Mouse (Mus musculus) limb, embryonic 11.5 days (tissue): ENCODE measurements around the gene Slc4a2. TPM values are rescaled to one million over a fixed set of nuclear protein-coding genes. Genes with fewer than 3 reads are reported as not detected.

Source experiments
- ATAC-seq: fragments of 200-750 bp; cut with Nextera tagmentation; 2 replicates; pipeline ENCODE4 v1.8.0; 2017; ENCODE audit warnings: low read depth; ENCODE audit not compliant: insufficient number of reproducible peaks, low FRiP score, low TSS enrichment
- DNase-seq: peaks from one replicate; pipeline ENCODE4 v3.0.0-alpha.2; 2015; ENCODE audit warnings: low spot score
- H3K27ac ChIP-seq: fragments of 300-500 bp; sonication (generic); replicated peaks from 2 replicates; pipeline ENCODE4 v1.5.1; 2014; ENCODE audit warnings: low read depth, mild to moderate bottlenecking, low read length
- H3K27me3 ChIP-seq: fragments of 300-500 bp; sonication (generic); 2 replicates; pipeline ENCODE4 v1.6.1; 2014; ENCODE audit warnings: mild to moderate bottlenecking, low read length, mixed read lengths; ENCODE audit not compliant: control insufficient read depth, insufficient read depth
- H3K36me3 ChIP-seq: fragments of 300-500 bp; sonication (generic); 2 replicates; pipeline ENCODE4 v1.6.1; 2014; ENCODE audit warnings: mild to moderate bottlenecking, low read length, moderate library complexity, mixed read lengths; ENCODE audit not compliant: control insufficient read depth, insufficient read depth
- H3K4me1 ChIP-seq: fragments of 300-500 bp; sonication (generic); 2 replicates; pipeline ENCODE4 v1.6.1; 2014; ENCODE audit warnings: low read length, mixed read lengths; ENCODE audit not compliant: control insufficient read depth, insufficient read depth
- H3K4me2 ChIP-seq: fragments of 300-500 bp; sonication (generic); 2 replicates; pipeline ENCODE4 v1.6.1; 2014; ENCODE audit warnings: low read depth, mild to moderate bottlenecking, moderate library complexity; ENCODE audit not compliant: severe bottlenecking
- H3K4me3 ChIP-seq: fragments of 300-500 bp; sonication (generic); 2 replicates; pipeline ENCODE4 v1.5.1; 2014; ENCODE audit warnings: low read depth, low read length
- H3K9ac ChIP-seq: fragments of 300-500 bp; sonication (generic); 2 replicates; pipeline ENCODE4 v1.6.1; 2014; ENCODE audit warnings: mild to moderate bottlenecking, low read length
- H3K9me3 ChIP-seq: fragments of 300-500 bp; sonication (generic); 2 replicates; pipeline ENCODE4 v1.6.1; 2016; ENCODE audit warnings: low read length; ENCODE audit not compliant: control insufficient read depth
- WGBS: fragments of 180-500 bp; shearing (Covaris S2); extraction: QIAGEN DNeasy Blood & Tissue Kit; methylation state at CpG from one replicate; pipeline ENCODE4 v1.1.7; 2014; 5-methylcytosine and 5-hydroxymethylcytosine counted together
- polyA plus RNA-seq: library from polyadenylated mRNA; unstranded; fragments of >200 nt; fragmentation: Nextera tagmentation; extraction: Ambion mirVana; gene quantifications from 2 replicates; pipeline ENCODE4 v1.2.1, GENCODE M21; 2014

Gene Slc4a2
- polyA plus RNA-seq, 1 experiment from 2014 or later, result 28.0 TPM

DNA sequence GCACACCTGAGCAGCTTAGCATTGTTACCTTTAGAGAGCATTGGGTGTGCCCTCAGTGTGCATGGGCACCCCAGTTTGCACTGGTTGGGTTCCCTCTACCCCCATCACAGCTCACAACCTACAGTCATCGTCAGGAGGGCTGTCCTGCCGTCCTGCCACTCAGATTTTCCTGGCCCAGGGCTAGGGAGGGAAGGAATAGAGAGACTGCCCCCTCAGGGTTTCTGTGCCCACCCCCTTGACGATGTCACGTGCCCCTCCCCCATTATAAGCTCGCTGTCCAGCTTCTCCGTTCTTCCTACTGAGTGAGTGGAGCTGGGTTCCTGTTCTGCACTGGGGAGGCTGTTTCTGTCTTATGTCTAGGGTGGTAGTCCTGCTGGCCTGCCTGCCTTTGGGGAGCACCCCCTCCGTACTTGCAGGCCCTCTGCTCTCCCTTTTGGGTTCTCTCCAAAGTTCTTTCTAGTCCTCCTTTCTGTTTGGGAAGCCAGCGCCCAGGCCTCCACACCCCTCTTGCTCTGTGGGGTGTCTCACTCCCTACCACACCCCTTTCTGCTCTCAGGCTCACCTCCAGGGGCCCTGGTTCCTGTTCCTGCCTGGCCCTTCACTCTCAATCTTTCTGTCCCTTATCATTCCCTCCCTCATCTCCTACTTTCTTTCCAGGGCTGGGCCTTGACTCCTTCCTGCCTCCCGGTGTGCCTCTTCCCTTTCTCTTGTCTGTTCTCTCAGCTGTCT lies 3.1 kb downstream of the Slc4a2 start:
- Histone ChIP-seq H3K9ac (no peak overlapping the region; the same call in 1 of the 2 replicates), H3K9me3 (no peaks in the 10 kb centered on the region), H3K27ac (no peak overlapping the region), H3K4me3 (peak overlapping the region; percentile 52), H3K36me3 (peaks cover 13% of the 10 kb centered on the region), H3K27me3 (no peaks in the 10 kb centered on the region), H3K4me2 (peak overlapping the region; percentile 87), H3K4me1 (peaks cover 42% of the 10 kb centered on the region)
- WGBS, result 3% methylated on average over 9 of the region's 9 CpGs
- ATAC-seq, result no peak; the same call in 1 of the 2 replicates
- DNase-seq, result no peak

DNA sequence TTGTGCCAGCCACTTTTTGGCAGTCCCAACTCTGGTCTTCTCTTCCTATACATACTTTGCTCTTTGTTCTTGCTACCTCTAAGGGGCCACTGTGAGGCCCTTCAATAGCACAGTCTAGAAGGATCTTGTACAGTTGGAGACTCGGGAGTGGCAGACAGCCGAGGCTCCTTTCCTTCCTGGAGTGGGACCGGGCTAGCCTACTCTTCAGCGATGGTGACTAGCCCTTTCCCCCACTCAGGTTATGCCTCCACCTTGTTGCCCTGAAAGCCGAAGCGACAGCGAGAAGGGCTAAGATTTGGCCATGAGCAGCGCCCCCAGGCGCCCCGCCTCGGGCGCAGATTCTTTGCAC lies 3.6 kb downstream of the Slc4a2 start:
- H3K4me2 ChIP-seq, result peak overlapping the region; percentile 87
- H3K9me3 ChIP-seq, result no peaks in the 10 kb centered on the region
- no peak overlapping the region for H3K4me3 ChIP-seq
- ATAC-seq (no peak), DNase-seq (no peak)
- peaks cover 17% of the 10 kb centered on the region for H3K36me3 ChIP-seq
- peaks cover 42% of the 10 kb centered on the region for H3K4me1 ChIP-seq
- H3K9ac ChIP-seq, result no peak overlapping the region
- 9% methylated on average over 12 of the region's 12 CpGs for WGBS
- no peak overlapping the region for H3K27ac ChIP-seq
- H3K27me3 ChIP-seq, result no peaks in the 10 kb centered on the region

DNA sequence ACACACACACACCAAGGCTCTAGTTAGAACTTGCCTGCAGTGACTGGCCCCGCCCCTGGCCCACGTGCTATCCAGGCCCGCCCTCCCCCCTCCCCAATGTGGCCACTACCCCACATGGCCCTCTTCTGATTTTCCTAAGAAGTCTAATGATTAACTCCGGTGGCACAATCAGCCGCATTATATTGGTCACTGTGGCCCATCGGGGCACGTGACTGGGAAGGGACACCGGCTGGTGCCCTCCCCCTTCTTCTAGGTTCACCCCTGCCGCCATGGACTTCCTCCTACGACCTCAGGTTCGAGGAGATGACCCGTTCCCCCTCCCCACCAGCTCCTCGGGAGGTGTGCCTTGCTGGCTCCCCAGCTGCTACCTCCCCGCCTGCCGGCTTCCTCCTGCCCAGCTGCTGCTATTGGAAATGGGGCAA lies 4.4 kb downstream of the Slc4a2 start:
- ATAC-seq (no peak), DNase-seq (peak; percentile 62)
- 2% methylated on average over 14 of the region's 15 CpGs for WGBS
- H3K27ac ChIP-seq, result no peak overlapping the region; the same call in 1 of the 2 replicates
- H3K4me1 ChIP-seq, result peaks cover 39% of the 10 kb centered on the region
- peaks cover 21% of the 10 kb centered on the region for H3K36me3 ChIP-seq
- H3K4me2 ChIP-seq, result peak overlapping the region; percentile 87; the same call in 1 of the 2 replicates
- H3K9ac ChIP-seq, result no peak overlapping the region
- H3K4me3 ChIP-seq, result no peak overlapping the region
- no peaks in the 10 kb centered on the region for H3K27me3 ChIP-seq
- H3K9me3 ChIP-seq, result no peaks in the 10 kb centered on the region

DNA sequence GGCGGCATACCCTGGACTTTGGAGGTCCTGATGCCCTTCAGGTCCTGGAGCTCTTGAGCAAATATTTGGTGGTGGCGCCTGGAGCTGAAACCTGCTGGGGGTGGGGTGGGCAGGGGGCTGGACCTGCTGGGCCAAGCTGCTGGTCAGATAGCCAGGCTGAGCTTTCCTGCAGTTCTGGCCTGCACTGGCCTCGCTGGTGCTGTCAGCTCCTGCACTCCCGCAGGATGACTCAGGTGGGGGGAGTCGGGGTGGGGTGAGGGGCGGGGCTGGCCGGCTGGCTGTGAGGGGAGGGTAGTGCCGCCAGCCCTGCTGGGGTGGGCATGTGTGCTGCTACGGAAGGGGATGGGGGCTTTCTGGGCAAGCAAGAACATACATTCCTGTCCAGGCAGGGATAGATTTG lies 5.0 kb downstream of the Slc4a2 start:
- Histone ChIP-seq H3K27me3 (no peaks in the 10 kb centered on the region), H3K4me1 (peaks cover 38% of the 10 kb centered on the region), H3K4me3 (no peak overlapping the region), H3K9ac (no peak overlapping the region), H3K36me3 (peaks cover 23% of the 10 kb centered on the region), H3K9me3 (no peaks in the 10 kb centered on the region), H3K4me2 (peak overlapping the region; percentile 87; the same call in 1 of the 2 replicates), H3K27ac (no peak overlapping the region)
- no peak for ATAC-seq
- 8% methylated on average over 9 of the region's 9 CpGs for WGBS
- peak; percentile 28 for DNase-seq

DNA sequence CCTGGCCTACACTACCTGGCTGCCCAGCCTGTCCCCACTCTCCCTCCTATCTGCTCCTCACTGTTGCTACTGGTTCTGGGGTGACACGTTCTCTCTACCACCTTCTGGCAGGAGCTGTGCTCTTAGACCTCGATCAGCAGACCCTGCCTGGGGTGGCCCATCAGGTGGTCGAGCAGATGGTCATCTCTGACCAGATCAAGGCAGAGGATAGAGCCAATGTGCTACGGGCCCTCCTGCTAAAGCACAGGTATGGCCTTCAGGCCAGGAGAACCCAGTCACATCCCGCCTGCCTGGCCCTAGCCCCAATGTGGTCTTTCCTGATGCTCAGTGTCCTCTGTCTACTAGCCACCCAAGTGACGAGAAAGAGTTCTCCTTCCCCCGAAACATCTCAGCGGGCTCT lies 10.4 kb downstream of the Slc4a2 start:
- ATAC-seq, result no peak
- no peak overlapping the region for H3K27ac ChIP-seq
- no peaks in the 10 kb centered on the region for H3K9me3 ChIP-seq
- DNase-seq, result no peak
- WGBS, result 89% methylated on average over 8 of the region's 8 CpGs
- peaks cover 40% of the 10 kb centered on the region for H3K36me3 ChIP-seq
- no peaks in the 10 kb centered on the region for H3K4me1 ChIP-seq
- no peak overlapping the region for H3K4me3 ChIP-seq
- no peak overlapping the region for H3K9ac ChIP-seq
- no peak overlapping the region for H3K4me2 ChIP-seq
- H3K27me3 ChIP-seq, result no peaks in the 10 kb centered on the region

DNA sequence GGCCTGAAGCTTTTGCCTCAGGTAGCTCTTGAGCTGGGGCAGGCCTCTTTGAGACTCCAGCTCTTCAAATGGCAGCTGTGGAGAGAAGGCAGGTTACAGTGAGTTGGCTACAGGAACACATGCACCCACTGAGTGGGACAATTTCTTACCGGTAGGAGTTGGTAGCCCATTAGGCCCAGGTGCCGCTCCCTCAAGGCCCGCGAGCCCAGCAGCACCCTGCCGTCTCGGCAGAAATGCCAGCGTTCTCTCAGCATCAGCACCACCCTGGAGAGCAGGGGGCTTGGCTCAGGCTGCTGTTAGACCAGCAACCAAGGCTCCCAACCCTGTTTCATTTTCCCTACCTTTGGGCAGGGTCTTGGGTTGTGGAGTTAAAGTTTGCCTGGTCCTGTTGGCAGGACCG lies 17.6 kb downstream of the Slc4a2 start:
- no peak overlapping the region for H3K4me2 ChIP-seq
- H3K27ac ChIP-seq, result no peak overlapping the region
- no peak overlapping the region for H3K9ac ChIP-seq
- ATAC-seq (no peak), DNase-seq (no peak)
- H3K36me3 ChIP-seq, result peaks cover 23% of the 10 kb centered on the region
- WGBS, result 94% methylated on average over 8 of the region's 8 CpGs
- H3K4me1 ChIP-seq, result peaks cover 5% of the 10 kb centered on the region
- no peak overlapping the region for H3K4me3 ChIP-seq
- no peaks in the 10 kb centered on the region for H3K27me3 ChIP-seq
- H3K9me3 ChIP-seq, result no peaks in the 10 kb centered on the region

DNA sequence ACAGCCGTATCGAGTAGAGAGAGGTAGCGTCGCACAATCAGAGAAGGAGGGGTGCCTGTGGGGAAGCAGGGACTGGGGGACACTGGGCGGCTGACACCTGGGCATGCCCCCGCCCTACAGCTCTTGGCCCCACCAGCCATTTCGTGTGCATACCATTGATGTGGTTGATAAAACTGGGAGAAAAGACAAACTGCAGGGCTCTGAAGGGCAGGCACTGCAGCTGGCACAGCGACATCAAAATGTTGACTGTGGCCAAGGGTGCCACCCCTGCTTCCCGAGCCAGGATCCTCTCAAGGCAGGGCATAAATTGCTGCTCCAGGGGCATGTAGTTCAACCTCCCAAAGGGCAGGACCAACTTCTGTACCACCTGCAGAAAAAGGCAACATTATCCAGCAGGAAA lies 18.4 kb downstream of the Slc4a2 start:
- Histone ChIP-seq H3K4me3 (no peak overlapping the region), H3K4me1 (peaks cover 5% of the 10 kb centered on the region), H3K9ac (no peak overlapping the region), H3K27me3 (no peaks in the 10 kb centered on the region), H3K9me3 (no peaks in the 10 kb centered on the region), H3K27ac (no peak overlapping the region), H3K4me2 (no peak overlapping the region), H3K36me3 (peaks cover 23% of the 10 kb centered on the region)
- no peak for ATAC-seq
- no peak for DNase-seq
- 84% methylated on average over 9 of the region's 9 CpGs for WGBS

DNA sequence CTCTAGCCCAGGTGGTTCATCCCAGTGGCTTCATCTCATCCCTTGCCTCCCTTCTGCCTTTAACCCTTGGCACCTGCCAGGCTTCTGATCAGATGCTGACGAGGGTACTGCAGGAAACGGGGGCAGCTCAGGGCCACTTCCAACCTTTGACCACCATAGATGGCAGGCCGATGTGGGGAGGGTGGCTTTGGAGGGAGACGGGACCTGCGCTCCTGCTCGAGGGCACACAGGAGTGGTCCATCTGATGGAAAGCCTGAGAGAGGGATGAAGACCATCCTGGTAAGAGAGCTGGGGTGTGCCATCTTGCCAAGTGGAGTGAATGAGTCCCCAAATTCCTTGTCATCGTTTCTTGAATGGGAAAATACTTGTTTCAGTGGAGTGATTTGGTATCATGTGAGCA lies 19.6 kb downstream of the Slc4a2 start:
- ATAC-seq (no peak), DNase-seq (no peak)
- WGBS, result 94% methylated on average over 7 of the region's 7 CpGs
- Histone ChIP-seq H3K4me1 (peaks cover 11% of the 10 kb centered on the region), H3K4me2 (no peak overlapping the region), H3K9ac (no peak overlapping the region), H3K9me3 (no peaks in the 10 kb centered on the region), H3K27me3 (no peaks in the 10 kb centered on the region), H3K27ac (no peak overlapping the region), H3K4me3 (no peak overlapping the region), H3K36me3 (peaks cover 23% of the 10 kb centered on the region)

DNA sequence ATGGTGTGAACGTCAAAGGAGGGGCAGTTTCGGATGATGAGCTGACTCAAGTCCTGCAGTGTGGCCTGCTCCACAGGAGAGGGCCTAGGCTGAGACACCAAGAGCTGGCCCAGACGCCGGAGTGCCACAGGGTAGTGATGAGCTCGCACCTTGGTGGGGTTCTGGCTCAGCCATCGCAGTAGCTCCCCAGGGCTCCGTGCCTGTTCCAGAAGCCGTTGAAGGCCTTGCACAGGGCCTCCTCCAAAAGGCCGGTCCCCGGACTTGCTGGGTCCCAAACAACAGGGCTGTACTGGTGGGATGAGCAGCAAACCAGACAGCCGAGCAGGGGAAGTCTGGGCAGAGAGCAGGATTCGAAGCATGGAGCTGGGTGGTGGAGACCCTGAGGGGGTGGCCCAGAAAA lies 20.3 kb downstream of the Slc4a2 start:
- ATAC-seq (no peak), DNase-seq (no peak)
- Histone ChIP-seq H3K27ac (no peak overlapping the region), H3K4me2 (peak overlapping the region; percentile 79), H3K9ac (no peak overlapping the region), H3K36me3 (peaks cover 18% of the 10 kb centered on the region), H3K9me3 (no peaks in the 10 kb centered on the region), H3K4me1 (peaks cover 11% of the 10 kb centered on the region), H3K27me3 (no peaks in the 10 kb centered on the region), H3K4me3 (peak overlapping the region; percentile 87)
- WGBS, result 85% methylated on average over 12 of the region's 12 CpGs
